Mouse (Mus musculus) midbrain, embryonic 14.5 days (tissue): ENCODE measurements around the gene Wnt5b. TPM values are rescaled to one million over a fixed set of nuclear protein-coding genes. Genes with fewer than 3 reads are reported as not detected.
A peak's percentile ranks its signal among the peaks of the same experiment; 100 is the strongest.

ENCODE experiments used
- ATAC-seq: fragments of 200-750 bp; cut with Nextera tagmentation; 2 replicates; pipeline ENCODE4 v1.8.0; 2017; ENCODE audit warnings: moderate number of reproducible peaks, moderate library complexity; ENCODE audit not compliant: low FRiP score, low TSS enrichment
- DNase-seq: peaks from one replicate; pipeline ENCODE4 v3.0.0-alpha.2; 2015
- H3K27ac ChIP-seq: fragments of 300-500 bp; sonication (generic); replicated peaks from 2 replicates; pipeline ENCODE4 v1.5.1; 2014; ENCODE audit warnings: mild to moderate bottlenecking, low read depth, low read length, moderate library complexity
- H3K27me3 ChIP-seq: fragments of 300-500 bp; sonication (generic); 2 replicates; pipeline ENCODE4 v1.6.1; 2014; ENCODE audit warnings: low read length, control low read depth, mixed read lengths; ENCODE audit not compliant: control insufficient read depth, insufficient read depth
- H3K36me3 ChIP-seq: fragments of 300-500 bp; sonication (generic); 2 replicates; pipeline ENCODE4 v1.6.1; 2014; ENCODE audit warnings: low read length, control low read depth; ENCODE audit not compliant: control insufficient read depth, insufficient read depth
- H3K4me1 ChIP-seq: fragments of 300-500 bp; sonication (generic); 2 replicates; pipeline ENCODE4 v1.6.1; 2014; ENCODE audit warnings: mild to moderate bottlenecking, antibody characterized with exemption, low read length, control low read depth; ENCODE audit not compliant: control insufficient read depth, insufficient read depth
- H3K4me2 ChIP-seq: fragments of 300-500 bp; sonication (generic); 2 replicates; pipeline ENCODE4 v1.6.1; 2014; ENCODE audit warnings: mild to moderate bottlenecking, low read length, moderate library complexity
- H3K4me3 ChIP-seq: fragments of 300-500 bp; sonication (generic); replicated peaks from 2 replicates; pipeline ENCODE4 v1.5.1; 2014; ENCODE audit warnings: low read depth, low read length
- H3K9ac ChIP-seq: fragments of 300-500 bp; sonication (generic); replicated peaks from 2 replicates; pipeline ENCODE4 v1.6.1; 2014; ENCODE audit warnings: mild to moderate bottlenecking, low read length, moderate library complexity
- H3K9me3 ChIP-seq: fragments of 300-500 bp; sonication (generic); 2 replicates; pipeline ENCODE4 v1.6.1; 2016; ENCODE audit warnings: low read length, control low read depth, mixed read lengths; ENCODE audit not compliant: control insufficient read depth
- WGBS: fragments of 180-500 bp; shearing (Covaris S2); extraction: QIAGEN DNeasy Blood & Tissue Kit; methylation state at CpG from one replicate; pipeline ENCODE4 v1.1.7; 2014; 5-methylcytosine and 5-hydroxymethylcytosine counted together
- polyA plus RNA-seq: library from polyadenylated mRNA; unstranded; fragments of >200 nt; fragmentation: Nextera tagmentation; extraction: Ambion mirVana; gene quantifications from 2 replicates; pipeline ENCODE4 v1.2.1, GENCODE M21; 2014

The Wnt5b gene
- polyA plus RNA-seq, 1 experiment from 2014 or later = 3.0 TPM

- DNase-seq = peak; percentile 56
- Histone ChIP-seq H3K9ac (peak overlapping the region; percentile 64), H3K4me3 (peak overlapping the region; percentile 71), H3K9me3 (no peaks in the 10 kb centered on the region), H3K27me3 (peaks cover 24% of the 10 kb centered on the region), H3K4me2 (peak overlapping the region; percentile 95), H3K36me3 (no peaks in the 10 kb centered on the region), H3K27ac (no peak overlapping the region), H3K4me1 (peaks cover 5% of the 10 kb centered on the region)
- no peak for ATAC-seq
- WGBS = under 1% methylated on average over 30 of the region's 30 CpGs
These were observed 718 bp downstream of the Wnt5b start for GRCm38 (mm10) chr6:119543456-119543802.

GRCm38 (mm10) chr6:119535867-119536266 lies 8.3 kb downstream of the Wnt5b start:
- Histone ChIP-seq H3K4me2 (no peak overlapping the region), H3K9me3 (no peaks in the 10 kb centered on the region), H3K4me1 (no peaks in the 10 kb centered on the region), H3K27me3 (no peaks in the 10 kb centered on the region), H3K9ac (no peak overlapping the region), H3K36me3 (no peaks in the 10 kb centered on the region), H3K27ac (no peak overlapping the region), H3K4me3 (no peak overlapping the region)
- WGBS = 73% methylated on average over 12 of the region's 12 CpGs
- DNase-seq (no peak), ATAC-seq (no peak)

DNA sequence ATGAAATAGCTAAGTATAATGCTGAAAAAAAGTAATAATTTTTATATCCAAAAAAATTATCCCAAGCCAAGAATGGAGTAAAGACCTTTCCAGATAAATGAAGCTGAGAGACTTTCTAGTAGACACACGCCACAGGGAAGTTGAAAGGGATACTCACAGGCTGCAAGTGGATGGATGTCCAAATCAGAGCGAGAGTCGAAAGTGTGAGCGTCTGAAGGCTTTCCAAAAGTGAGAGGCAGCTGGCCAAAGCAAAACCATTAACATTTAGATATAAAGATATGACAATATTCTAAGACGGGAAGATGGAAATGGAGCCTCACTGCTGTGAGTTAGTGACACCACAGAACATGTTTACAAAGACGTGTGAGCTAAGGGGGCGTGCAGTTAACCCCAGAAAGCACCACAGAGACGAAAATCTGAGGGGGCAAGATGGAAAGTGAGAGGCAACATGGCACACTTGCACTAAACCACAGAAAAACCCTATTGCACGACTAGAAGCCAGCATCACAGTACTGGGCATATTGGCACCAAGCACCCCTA lies 10.9 kb downstream of the Wnt5b start:
- no peak overlapping the region for H3K27ac ChIP-seq
- H3K4me2 ChIP-seq = no peak overlapping the region
- no peaks in the 10 kb centered on the region for H3K27me3 ChIP-seq
- no peaks in the 10 kb centered on the region for H3K9me3 ChIP-seq
- ATAC-seq (no peak), DNase-seq (no peak)
- no peak overlapping the region for H3K9ac ChIP-seq
- H3K4me1 ChIP-seq = no peaks in the 10 kb centered on the region
- H3K36me3 ChIP-seq = no peaks in the 10 kb centered on the region
- H3K4me3 ChIP-seq = no peak overlapping the region
- WGBS = 89% methylated on average over 9 of the region's 9 CpGs

- Histone ChIP-seq H3K9ac (no peak overlapping the region), H3K27ac (no peak overlapping the region), H3K9me3 (no peaks in the 10 kb centered on the region), H3K4me1 (no peaks in the 10 kb centered on the region), H3K4me2 (no peak overlapping the region), H3K36me3 (no peaks in the 10 kb centered on the region), H3K4me3 (no peak overlapping the region), H3K27me3 (no peaks in the 10 kb centered on the region)
- DNase-seq = no peak
- 97% methylated on average over 3 of the region's 3 CpGs for WGBS
- ATAC-seq = no peak
These were observed 14.5 kb downstream of the Wnt5b start for GRCm38 (mm10) chr6:119529659-119530058.

GRCm38 (mm10) chr6:119526498-119526897 lies 17.6 kb downstream of the Wnt5b start:
- H3K27ac ChIP-seq = no peak overlapping the region
- no peak for DNase-seq
- no peak overlapping the region for H3K9ac ChIP-seq
- H3K4me3 ChIP-seq = no peak overlapping the region
- no peak overlapping the region for H3K4me2 ChIP-seq
- 70% methylated on average over 5 of the region's 5 CpGs for WGBS
- H3K36me3 ChIP-seq = no peaks in the 10 kb centered on the region
- H3K9me3 ChIP-seq = no peaks in the 10 kb centered on the region
- 0 out of 2 replicates have a peak, but pooled peaks cover 3% of the 10 kb centered on the region for H3K4me1 ChIP-seq
- no peak for ATAC-seq
- H3K27me3 ChIP-seq = no peaks in the 10 kb centered on the region

DNA sequence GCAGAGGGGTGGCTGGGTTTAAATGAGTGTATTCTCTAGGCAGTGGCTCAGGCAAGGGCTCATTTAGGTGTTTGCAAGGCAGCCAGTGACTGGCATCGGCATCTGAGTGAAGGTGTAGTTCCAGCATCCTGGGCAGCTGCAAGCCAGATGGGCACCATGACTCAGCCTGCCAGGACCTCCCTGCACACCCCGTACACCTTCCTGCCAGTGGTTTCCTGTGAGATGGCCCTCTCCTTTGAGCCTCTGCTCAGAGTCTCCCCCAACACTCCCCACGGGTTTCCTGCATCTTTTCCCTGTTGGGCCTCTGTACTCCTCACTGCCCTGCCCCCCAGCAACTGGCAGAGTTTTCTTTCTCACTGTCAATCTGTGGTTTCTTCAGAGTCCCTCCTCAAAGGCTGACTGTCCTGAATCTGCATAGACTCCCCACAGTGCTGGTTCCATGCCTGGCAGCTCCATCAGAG lies 22.2 kb downstream of the Wnt5b start:
- no peak for DNase-seq
- H3K9me3 ChIP-seq = 0 out of 2 replicates have a peak, but pooled peaks cover 2% of the 10 kb centered on the region
- no peak overlapping the region for H3K27ac ChIP-seq
- H3K9ac ChIP-seq = no peak overlapping the region
- no peak for ATAC-seq
- H3K4me1 ChIP-seq = 0 out of 2 replicates have a peak, but pooled peaks cover 3% of the 10 kb centered on the region
- no peak overlapping the region for H3K4me3 ChIP-seq
- 36% methylated on average over 3 of the region's 3 CpGs for WGBS
- no peaks in the 10 kb centered on the region for H3K36me3 ChIP-seq
- H3K27me3 ChIP-seq = no peaks in the 10 kb centered on the region
- no peak overlapping the region for H3K4me2 ChIP-seq

- ATAC-seq = no peak
- no peak for DNase-seq
- no peak overlapping the region for H3K4me2 ChIP-seq
- H3K9me3 ChIP-seq = 0 out of 2 replicates have a peak, but pooled peaks cover 2% of the 10 kb centered on the region
- H3K9ac ChIP-seq = no peak overlapping the region
- H3K4me1 ChIP-seq = 0 out of 2 replicates have a peak, but pooled peaks cover 3% of the 10 kb centered on the region
- no peak overlapping the region for H3K4me3 ChIP-seq
- no peaks in the 10 kb centered on the region for H3K36me3 ChIP-seq
- WGBS = 67% methylated on average over 3 of the region's 3 CpGs
- no peak overlapping the region for H3K27ac ChIP-seq
- no peaks in the 10 kb centered on the region for H3K27me3 ChIP-seq
These were observed 22.7 kb downstream of the Wnt5b start for GRCm38 (mm10) chr6:119521482-119521900.

DNA sequence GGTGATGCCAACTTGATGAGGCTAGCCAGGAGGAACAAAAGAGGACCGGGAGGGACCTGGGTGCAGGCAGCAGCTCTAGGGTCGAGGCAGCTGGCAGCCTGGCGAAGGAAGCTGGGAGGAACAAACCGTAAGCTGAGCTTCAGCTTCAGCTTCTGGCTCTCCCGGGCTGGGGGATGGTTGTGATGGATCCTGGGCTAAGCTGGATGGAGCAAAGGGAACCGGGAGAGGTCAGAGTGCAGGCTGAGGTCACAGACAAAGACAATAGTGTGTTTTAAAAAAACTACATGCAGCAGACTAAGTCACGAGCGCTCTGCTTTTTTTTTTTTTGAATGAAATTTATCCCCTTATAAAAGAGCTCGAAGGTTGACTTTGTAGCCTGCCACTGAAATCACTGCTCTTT lies 23.4 kb downstream of the Wnt5b start:
- Histone ChIP-seq H3K4me3 (no peak overlapping the region), H3K27ac (no peak overlapping the region), H3K4me2 (no peak overlapping the region), H3K9me3 (0 out of 2 replicates have a peak, but pooled peaks cover 2% of the 10 kb centered on the region), H3K27me3 (no peaks in the 10 kb centered on the region), H3K36me3 (no peaks in the 10 kb centered on the region), H3K4me1 (0 out of 2 replicates have a peak, but pooled peaks cover 3% of the 10 kb centered on the region), H3K9ac (no peak overlapping the region)
- no peak for DNase-seq
- ATAC-seq = no peak
- WGBS = 21% methylated on average over 9 of the region's 9 CpGs

DNA sequence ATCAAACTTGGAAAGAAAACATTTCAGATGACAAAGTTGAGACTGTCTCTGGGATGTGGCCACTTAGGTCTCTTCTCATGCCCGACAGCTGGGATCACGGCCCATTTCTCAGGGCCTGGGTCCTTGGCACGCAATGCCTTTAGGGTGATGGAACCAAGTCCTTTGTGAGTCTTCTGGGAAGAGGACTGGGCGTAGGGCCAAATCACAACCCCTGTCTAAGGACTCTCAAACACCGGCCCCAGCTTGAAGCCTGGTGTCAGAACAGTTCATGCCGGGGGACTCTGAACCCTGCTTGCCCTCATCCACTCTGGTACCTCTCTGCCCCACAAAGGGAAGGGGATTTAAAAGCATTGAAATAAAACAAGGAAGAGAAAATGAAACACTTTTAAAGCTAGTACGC lies 30.1 kb downstream of the Wnt5b start:
- no peaks in the 10 kb centered on the region for H3K27me3 ChIP-seq
- no peak overlapping the region for H3K27ac ChIP-seq
- DNase-seq = peak; percentile 23
- H3K4me1 ChIP-seq = no peaks in the 10 kb centered on the region; the same call in 1 of the 2 replicates
- no peak overlapping the region for H3K4me3 ChIP-seq
- no peak overlapping the region for H3K9ac ChIP-seq
- no peaks in the 10 kb centered on the region for H3K9me3 ChIP-seq
- no peaks in the 10 kb centered on the region for H3K36me3 ChIP-seq
- ATAC-seq = no peak
- H3K4me2 ChIP-seq = no peak overlapping the region
- WGBS = 75% methylated on average over 7 of the region's 7 CpGs
